Mouse (Mus musculus): ENCODE results near the gene B4galt2. TPM values are rescaled to one million over a fixed set of nuclear protein-coding genes. Genes with fewer than 3 reads are reported as not detected.

Gene B4galt2
- 1 to 10 TPM; 4.0 to 4.3 TPM for total RNA-seq (2021)
- polyA plus RNA-seq (2012; rRNA removed), result 8.6 and 9.3 TPM in 2 replicates
- long read RNA-seq, transcript B4galt2-201 (8 exons, 2,312 nt), result major isoform, 5 of 7 reads
- long read RNA-seq, partial matches to known transcripts, result 1 of 7 reads
- long read RNA-seq, other reads (novel, unspliced or antisense), result 1 of 7 reads

GRCm38 (mm10) chr4:117882701-117883691 is at the start of gene B4galt2:
Gene B4galt2 (minus strand): TSS chr4:117883487.
- Histone ChIP-seq H3K36me3 (ENCODE audit: control insufficient read depth, insufficient read depth, low read length) (no peaks in the 10 kb centered on the region), H3K9ac (ENCODE audit: low read depth, low read length) (peak within 1 kb of the TSS; percentile 89), H3K27me3 (ENCODE audit: control insufficient read depth, insufficient read depth, low read length) (no peaks in the 10 kb centered on the region), H3K4me1 (ENCODE audit: control insufficient read depth, insufficient read depth, low read length) (peaks cover 6% of the 10 kb centered on the region), H3K4me3 (peak within 1 kb of the TSS; percentile 60), H3K79me2 (replicated peaks; ENCODE audit: control insufficient read depth, insufficient read depth, low read length) (no peaks in the 10 kb centered on the region), H3K27ac (peak within 1 kb of the TSS; percentile 40; the same call in 1 of the 2 replicates)
- TF ChIP-seq EP300 (IDR thresholded peaks at IDR 0.05; ENCODE audit: insufficient read depth, low read depth, low read length) (no peak), CTCF (IDR thresholded peaks at IDR 0.05) (peak; percentile 55), POLR2A (IDR thresholded peaks at IDR 0.05; ENCODE audit: insufficient read depth, low read depth, low read length) (0 out of 2 replicates have a peak, but pooled peaks have one; percentile 22)
- intact Hi-C loops (cut with DNase I), result no loop called here
- WGBS, result 3% methylated on average over 90 of the region's 103 CpGs
- peak; percentile 71 to 75 for DNase-seq

GRCm38 (mm10) chr4:117929391-117929881 is 46.1 kb upstream of the B4galt2 start, which contains the start of gene Artn:
Gene Artn (minus strand): TSS chr4:117929763.
- DNase-seq, result no peak
- Histone ChIP-seq H3K27ac (no peak within 1 kb of the TSS), H3K36me3 (ENCODE audit: control insufficient read depth, insufficient read depth, low read length) (no peaks in the 10 kb centered on the region), H3K9ac (ENCODE audit: low read depth, low read length) (0 out of 2 replicates have a peak within 1 kb of the TSS, but pooled peaks have one; percentile 9), H3K27me3 (ENCODE audit: control insufficient read depth, insufficient read depth, low read length) (peaks cover 2% of the 10 kb centered on the region; the same call in 1 of the 2 replicates), H3K4me1 (ENCODE audit: control insufficient read depth, insufficient read depth, low read length) (no peaks in the 10 kb centered on the region), H3K4me3 (peak within 1 kb of the TSS; percentile 23), H3K79me2 (replicated peaks; ENCODE audit: control insufficient read depth, insufficient read depth, low read length) (no peaks in the 10 kb centered on the region)
- intact Hi-C loops (cut with DNase I), result loop anchor here (5.0 kb wide), 2 partner anchors 92 to 103 kb away; no protein-coding TSS in a partner anchor
- 1% methylated on average over 33 of the region's 33 CpGs for WGBS
- TF ChIP-seq POLR2A (IDR thresholded peaks at IDR 0.05; ENCODE audit: insufficient read depth, low read depth, low read length), result no peak
- TF ChIP-seq CTCF (IDR thresholded peaks at IDR 0.05), result no peak
- TF ChIP-seq EP300 (IDR thresholded peaks at IDR 0.05; ENCODE audit: insufficient read depth, low read depth, low read length), result no peak

GRCm38 (mm10) chr4:117928699-117929241 is 45.5 kb upstream of the B4galt2 start:
- 1% methylated on average over 13 of the region's 13 CpGs for whole genome bisulfite sequencing
- Histone ChIP-seq H3K27ac (no peak overlapping the region), H3K4me1 (ENCODE audit: control insufficient read depth, insufficient read depth, low read length) (no peaks in the 10 kb centered on the region), H3K79me2 (replicated peaks; ENCODE audit: control insufficient read depth, insufficient read depth, low read length) (no peaks in the 10 kb centered on the region), H3K4me3 (peak overlapping the region; percentile 23; the same call in 1 of the 2 replicates), H3K9ac (ENCODE audit: low read depth, low read length) (no peak overlapping the region), H3K36me3 (ENCODE audit: control insufficient read depth, insufficient read depth, low read length) (no peaks in the 10 kb centered on the region), H3K27me3 (ENCODE audit: control insufficient read depth, insufficient read depth, low read length) (peaks cover 2% of the 10 kb centered on the region; the same call in 1 of the 2 replicates)
- peak; percentile 63 for TF ChIP-seq CTCF (IDR thresholded peaks at IDR 0.05)
- TF ChIP-seq EP300 (IDR thresholded peaks at IDR 0.05; ENCODE audit: insufficient read depth, low read depth, low read length), result 0 out of 2 replicates have a peak, but pooled peaks have one; percentile 25
- TF ChIP-seq POLR2A (IDR thresholded peaks at IDR 0.05; ENCODE audit: insufficient read depth, low read depth, low read length), result no peak
- intact Hi-C loops (cut with DNase I), result loop anchor here (1.0 to 5.0 kb wide), 3 partner anchors 91 to 155 kb away; no protein-coding TSS in a partner anchor
- peak; percentile 52 to 66 for DNase-seq

- no peak overlapping the region for H3K9ac ChIP-seq (ENCODE audit: low read depth, low read length)
- DNase-seq, result no peak
- H3K4me3 ChIP-seq, result no peak overlapping the region
- H3K36me3 ChIP-seq (ENCODE audit: control insufficient read depth, insufficient read depth, low read length), result no peaks in the 10 kb centered on the region
- 24% methylated on average over 6 of the region's 6 CpGs for WGBS
- intact Hi-C loops (cut with DNase I), result loop anchor here (1.0 to 5.0 kb wide), 3 partner anchors 91 to 155 kb away; no protein-coding TSS in a partner anchor
- peaks cover 2% of the 10 kb centered on the region; the same call in 1 of the 2 replicates for H3K27me3 ChIP-seq (ENCODE audit: control insufficient read depth, insufficient read depth, low read length)
- no peak overlapping the region for H3K27ac ChIP-seq
- H3K4me1 ChIP-seq (ENCODE audit: control insufficient read depth, insufficient read depth, low read length), result no peaks in the 10 kb centered on the region
- no peaks in the 10 kb centered on the region for H3K79me2 ChIP-seq (replicated peaks; ENCODE audit: control insufficient read depth, insufficient read depth, low read length)
- TF ChIP-seq POLR2A (IDR thresholded peaks at IDR 0.05; ENCODE audit: insufficient read depth, low read depth, low read length), result no peak
- peak; percentile 72 for TF ChIP-seq CTCF (IDR thresholded peaks at IDR 0.05)
- no peak for TF ChIP-seq EP300 (IDR thresholded peaks at IDR 0.05; ENCODE audit: insufficient read depth, low read depth, low read length)
Observed at GRCm38 (mm10) chr4:117928234-117928633, 44.9 kb upstream of the B4galt2 start.
